Comparison of ENCODE assay signal across 11 mouse cellular contexts in the genomic region with DNA sequence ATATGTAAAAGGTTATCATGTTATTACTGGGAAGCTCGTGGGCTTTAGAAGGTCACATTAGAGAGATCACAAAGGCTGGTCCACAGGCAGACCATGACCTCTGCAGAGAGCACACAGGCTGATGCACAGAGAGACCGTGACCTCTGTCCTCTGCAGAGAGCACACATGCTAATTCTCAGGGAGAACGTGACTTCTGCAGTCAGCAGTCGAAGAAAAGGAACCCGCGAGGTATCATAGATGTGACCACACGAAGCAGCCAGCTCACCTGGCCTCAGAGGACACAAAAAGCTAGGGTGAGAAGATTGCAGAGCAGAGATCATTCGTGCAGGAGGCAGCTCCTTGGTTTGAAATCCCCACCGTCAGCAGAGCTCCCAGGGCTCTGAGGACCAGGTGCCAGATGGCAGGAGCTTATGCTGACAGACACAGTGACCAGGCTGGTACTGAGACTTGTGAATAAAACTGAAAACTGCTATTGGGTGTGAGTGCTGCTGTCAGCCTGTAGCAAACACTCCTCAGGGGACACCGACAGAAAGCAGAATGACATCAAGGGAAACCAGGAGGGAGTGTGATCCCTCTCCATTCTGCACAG.
"Had no signal": no experiment of that assay in that cellular context is flagged by ENCODE, and none has a peak within 500 bp of the region (broad histone marks: within the 10 kb centered on the region; RNA-seq: fewer than 3 reads in every experiment).

No protein-coding gene starts in this region.

- H3K4me1 ChIP-seq: limb, embryonic 13.5 days; neural tube, embryonic 13.5 days had no signal

- H3K9me3 ChIP-seq: limb, embryonic 13.5 days; neural tube, embryonic 13.5 days had no signal

- H3K4me2 ChIP-seq: limb, embryonic 13.5 days; neural tube, embryonic 13.5 days had no signal

- DNase-seq: kidney, postnatal 4 days; lung, adult 18-20 months; midbrain, embryonic 14.5 days; right cerebral cortex, adult 18-20 months; right cerebral cortex, postnatal 25 days; thymus, postnatal 36 days had no signal

- H3K9ac ChIP-seq: limb, embryonic 13.5 days; liver, embryonic 14.5 days; neural tube, embryonic 13.5 days had no signal

- H3K36me3 ChIP-seq: limb, embryonic 13.5 days; neural tube, embryonic 13.5 days had no signal

- H3K27ac ChIP-seq: kidney, postnatal 0 days; layer of hippocampus, adult 2 months; limb, embryonic 13.5 days; liver, embryonic 14.5 days; neural tube, embryonic 13.5 days had no signal

- H3K27me3 ChIP-seq: limb, embryonic 13.5 days; neural tube, embryonic 13.5 days had no signal

- H3K4me3 ChIP-seq: layer of hippocampus, adult 2 months; limb, embryonic 13.5 days; neural tube, embryonic 13.5 days had no signal
